Mouse (Mus musculus) right cerebral cortex, postnatal 36 days (tissue): ENCODE results near the gene Slc12a1.

Experiments used
- DNase-seq, 2 experiments: peaks; one replicate each; pipeline ENCODE4 v3.0.0; 2022; ENCODE audit warnings: low spot score in 2 of 2, mixed read lengths in 1 of 2

The Slc12a1 gene

DNA sequence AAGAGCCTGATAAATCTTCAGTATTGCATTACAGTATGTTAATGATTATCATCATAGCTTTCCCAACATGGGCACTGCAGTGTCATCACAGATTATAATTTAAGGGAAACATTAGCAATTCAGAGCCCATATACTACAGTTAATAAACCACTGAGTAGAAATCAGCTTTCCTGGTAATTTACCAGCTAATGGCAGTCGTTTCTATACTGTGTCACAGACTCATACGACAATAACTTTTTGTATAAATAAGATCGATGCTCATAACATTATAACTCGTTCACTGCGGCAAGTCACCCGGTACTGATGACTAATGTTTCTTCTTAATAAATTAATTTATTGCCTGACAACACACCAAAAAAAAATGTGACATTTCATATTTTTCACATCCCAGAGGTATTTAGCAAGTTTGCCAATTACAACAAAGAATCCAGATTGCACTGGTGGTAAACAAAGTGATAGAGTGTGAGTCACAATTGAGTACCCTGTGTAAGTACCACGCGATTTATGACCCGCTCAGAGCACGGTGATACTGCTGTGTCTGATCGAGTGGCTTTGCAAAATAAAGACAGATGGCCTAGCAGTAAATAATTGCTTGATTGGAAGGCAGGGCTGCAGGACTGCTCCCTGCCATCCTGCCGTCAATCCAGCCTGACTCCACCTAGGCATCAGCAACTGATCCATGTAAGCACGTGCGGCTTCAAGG, 56.7 kb downstream of the Slc12a1 start:
- no peak for DNase-seq

DNA sequence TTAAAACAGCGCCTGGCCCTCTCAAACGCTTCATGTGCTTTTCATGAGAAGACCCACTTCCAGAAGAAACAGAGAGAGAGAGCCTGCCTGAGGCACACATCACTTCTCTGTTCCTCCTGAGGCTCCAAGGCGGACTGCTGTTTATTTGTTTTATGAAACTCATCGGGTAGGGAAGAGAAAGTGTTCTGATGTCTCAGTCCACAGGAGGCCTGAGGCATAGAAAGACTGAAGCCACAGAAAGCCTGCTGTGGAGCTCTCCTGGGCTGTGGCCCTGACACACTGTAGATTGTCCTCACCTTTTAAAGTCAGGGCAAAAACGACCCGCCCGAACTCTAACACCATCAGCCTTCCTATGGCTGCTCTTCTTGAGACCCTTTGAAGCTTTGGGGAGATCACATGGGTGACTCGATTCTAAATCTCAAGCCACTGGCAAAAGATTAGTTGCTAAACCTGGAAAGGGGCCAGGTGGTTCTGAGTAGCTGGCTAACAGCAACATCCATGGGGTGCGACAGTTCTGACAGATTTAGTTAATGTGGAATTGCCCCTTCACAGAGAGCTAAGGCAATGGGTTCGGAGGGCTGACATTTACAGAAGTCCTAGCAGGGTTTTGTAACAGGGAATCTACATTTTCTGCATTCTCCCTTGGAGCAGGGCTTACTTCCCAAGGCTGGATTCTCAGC, 59.7 kb downstream of the Slc12a1 start:
- DNase-seq = no peak

DNA sequence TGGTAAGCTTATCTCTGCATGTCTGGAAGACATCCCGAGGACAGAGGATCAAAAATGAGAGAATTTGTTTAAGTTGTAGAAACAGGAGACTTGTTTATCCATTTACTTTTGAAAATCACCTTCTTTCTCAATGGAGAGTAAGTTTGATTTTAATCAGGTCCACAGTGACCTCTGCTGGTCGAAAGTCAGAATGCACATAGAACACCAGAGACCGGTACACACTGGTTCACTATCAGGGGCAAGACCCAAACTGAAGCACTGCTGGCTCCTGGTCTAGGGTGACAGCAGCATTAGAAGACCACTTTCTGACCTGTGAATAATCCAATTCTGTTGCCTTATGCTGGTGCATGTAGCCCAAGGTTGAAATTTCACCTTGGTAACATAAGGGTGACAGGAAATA, 62.3 kb downstream of the Slc12a1 start:
- peak; percentile 26 to 28 for DNase-seq

DNA sequence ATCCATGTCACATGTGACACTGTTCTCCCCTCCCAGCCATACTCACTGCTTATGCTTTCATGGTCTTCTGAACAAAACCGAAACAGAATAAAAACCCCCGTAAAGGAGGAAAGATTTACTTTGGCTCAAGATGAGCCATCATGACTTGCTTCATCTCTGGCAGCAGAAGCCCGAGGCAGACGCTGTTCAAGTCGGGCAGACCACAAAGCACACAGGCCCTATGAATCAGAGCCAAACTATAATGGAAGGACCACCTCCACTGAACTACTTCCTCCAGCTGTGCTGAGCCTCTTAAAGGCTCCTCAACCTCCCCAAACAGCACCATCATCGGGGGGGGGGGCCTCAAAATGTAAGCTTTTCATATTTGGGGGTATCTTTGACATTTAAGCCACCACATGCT, 65.0 kb downstream of the Slc12a1 start:
- DNase-seq = no peak

DNA sequence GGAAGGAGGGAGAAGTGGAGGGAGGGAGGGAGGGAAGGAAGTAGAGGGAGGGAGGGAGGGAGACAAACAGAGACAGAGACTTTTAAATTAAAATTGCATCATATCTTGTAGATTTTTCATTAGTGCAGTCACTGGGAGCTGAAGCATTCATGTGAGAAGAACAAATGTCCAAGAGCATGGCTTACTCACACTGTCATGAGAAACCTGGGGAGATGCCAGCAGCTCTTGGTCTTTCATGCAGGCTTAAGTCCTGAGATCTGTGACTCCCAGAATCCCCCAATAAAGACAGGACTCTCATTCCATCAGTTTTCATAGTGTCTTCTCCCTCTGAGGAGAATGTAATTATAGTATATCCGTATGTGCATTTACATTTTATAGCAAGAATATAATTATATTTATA, 66.3 kb downstream of the Slc12a1 start:
- DNase-seq = no peak

DNA sequence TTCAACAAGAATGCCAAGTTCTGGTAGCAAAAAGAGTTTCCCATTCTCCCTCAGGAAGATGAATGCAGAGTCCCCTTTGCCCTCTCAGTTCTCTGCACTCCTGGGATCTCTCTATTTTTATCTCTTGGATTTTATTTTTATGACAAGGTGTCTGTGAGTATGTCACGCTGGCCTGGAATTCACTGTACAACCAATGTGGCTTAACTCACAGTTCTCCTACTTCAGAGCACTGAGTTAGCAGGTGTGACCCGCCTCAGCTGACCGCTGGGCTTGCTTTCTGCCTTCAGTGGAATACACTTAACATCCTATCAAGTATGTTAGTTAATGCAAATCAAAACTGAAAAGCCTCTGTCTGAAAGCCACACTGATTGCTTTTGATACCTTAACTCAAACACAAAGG, 67.0 kb downstream of the Slc12a1 start:
- DNase-seq = no peak

DNA sequence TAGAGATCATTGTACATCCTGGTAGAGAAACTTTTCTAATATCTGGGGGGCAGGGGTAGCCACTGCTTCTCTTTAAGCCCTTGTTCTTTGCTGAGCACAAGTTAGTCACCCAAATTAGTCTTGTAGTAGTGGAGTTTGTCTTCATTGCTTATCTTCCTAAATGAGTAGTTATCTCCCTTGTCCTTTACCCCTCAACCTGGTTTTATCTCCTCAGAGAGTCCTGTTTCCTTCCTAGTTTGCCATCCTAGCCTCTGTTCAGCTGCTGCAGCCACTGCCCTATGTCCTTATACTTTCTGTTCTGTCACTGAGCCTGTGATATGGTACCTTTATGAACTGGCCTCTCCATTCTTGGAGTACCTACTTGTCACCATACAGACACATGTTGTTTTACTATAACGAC, 69.4 kb downstream of the Slc12a1 start:
- no peak for DNase-seq

DNA sequence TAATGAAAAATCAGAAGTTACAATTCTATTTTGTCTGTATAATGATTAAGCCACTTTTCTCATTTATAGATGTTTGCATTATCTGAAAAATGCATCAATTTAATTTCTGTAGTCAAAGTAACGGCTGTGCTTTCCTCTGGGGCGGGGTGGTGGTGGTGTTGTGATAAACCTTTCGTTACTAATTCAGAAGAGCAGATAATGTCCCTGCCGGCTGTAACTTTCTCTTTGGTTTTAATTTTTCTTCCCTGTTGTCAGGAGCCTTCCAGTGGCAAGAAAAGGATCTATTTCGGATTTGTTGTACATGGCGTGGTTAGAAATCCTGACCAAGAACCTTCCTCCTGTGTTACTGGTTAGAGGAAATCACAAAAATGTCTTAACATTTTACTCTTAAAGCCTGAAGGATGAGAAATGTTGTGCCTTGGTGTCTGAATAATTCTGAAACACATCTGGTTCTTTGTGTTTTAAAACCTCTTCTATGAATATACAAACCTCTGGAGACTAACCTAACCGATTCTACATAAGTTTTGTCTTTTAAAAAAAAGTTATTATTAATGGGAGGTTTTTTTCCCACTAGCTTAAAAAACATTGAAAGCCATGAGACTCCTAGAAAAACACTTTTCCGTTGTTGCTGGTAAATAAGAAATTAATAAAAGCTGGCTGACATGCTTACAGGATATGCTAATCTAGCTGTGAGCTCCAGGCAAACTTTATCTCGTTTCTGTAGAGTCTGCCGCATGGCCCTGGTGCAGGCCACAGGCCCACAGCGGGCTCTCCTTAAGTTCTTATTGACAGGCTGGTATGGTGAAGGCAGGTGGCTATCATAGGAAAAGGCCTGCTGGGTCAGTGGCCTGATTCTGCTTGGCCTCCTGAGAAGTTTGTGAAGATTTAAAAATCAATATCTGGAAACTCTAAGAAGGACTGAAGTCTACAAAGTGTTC, 76.4 kb downstream of the Slc12a1 start:
- no peak for DNase-seq

DNA sequence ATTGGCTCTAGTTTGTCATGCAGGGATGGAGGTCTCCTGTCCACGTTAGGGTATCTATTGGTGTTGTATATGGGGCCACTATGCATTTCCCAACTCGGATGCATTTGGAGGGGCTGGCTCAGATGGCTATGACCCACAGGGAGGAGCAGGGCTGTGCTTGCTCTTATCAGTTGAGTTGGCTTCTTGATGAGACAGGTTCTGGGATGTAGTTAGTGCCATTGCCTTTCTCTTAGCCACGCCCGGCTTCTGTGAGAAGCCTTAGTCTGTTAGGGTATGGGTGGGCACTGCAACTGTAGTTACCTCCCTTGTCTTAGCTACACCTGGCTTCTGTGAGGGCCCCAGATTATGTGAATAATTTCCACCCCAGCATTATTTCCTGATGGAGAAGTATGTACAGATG, 79.9 kb downstream of the Slc12a1 start:
- no peak for DNase-seq

DNA sequence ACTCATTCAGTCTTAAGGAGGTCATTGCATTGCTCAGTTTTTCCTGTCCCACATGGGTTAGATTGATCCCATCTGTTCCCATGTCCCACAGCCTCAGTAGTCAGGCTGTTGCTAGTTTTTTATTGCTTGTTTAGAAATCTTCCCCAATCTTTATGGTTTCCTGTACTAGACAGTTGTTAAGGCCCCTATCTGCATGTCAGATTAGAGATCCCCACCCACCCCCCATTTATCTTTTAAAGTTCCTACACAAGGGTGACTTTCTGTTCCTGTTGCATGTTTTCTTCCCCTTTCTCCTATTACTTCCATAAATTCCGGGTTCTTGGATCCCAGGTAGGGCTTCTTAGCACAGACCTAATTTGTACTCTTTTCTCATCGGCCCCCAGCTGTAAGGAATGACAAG, 81.2 kb downstream of the Slc12a1 start:
- no peak for DNase-seq

DNA sequence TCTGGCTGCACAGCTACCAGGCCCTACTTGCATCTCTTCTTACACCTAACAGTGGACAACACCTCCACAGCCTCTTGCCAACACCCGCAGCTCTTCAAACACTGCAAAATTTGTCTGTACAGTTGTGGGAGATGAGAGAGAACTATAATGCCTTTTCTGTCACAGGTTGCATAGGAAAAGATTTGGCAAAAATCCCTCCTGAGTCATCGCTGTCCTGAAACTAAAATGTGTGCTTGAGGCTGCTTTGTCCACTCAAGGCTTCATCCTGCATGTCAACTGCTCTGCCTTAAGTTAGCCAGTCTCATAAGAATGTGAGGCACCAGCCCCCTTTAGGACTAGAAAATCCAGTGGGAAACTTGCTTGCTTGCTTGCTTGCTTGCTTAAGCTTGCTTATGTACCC, 81.7 kb downstream of the Slc12a1 start:
- no peak for DNase-seq

DNA sequence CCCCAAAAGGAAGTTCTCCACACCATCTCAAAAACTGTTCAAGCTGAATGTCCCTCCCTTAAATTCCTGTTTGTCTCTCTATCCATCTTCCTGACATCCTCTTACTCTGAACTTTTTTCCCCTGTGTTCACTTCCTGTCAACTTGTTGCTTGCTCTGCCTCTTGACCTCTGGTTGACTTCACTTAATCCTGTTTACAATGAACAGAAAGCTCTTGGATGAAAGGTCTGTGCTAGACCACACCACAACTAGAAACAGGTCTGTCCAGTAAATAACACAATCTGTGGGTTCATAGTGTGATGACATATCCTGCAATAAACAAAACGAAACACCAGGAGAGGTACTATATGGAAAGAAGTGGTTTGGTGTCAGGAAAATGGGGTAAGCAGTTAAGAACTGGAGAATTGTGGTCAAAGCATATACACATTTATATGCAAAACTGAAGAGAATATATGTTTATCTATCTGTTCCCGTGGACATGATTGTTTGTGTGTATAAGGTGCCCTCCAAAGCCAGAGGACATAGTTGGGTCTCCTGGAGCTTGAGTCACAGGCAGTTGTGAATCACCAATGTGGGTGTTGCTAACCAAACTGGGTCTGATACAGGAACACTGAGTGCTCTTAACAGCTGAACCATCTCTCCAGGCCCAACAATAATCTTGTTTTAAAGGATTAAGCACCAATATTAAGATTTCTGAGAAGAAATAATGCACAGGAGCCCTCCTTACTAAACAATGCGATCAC, 93.4 kb downstream of the Slc12a1 start:
- DNase-seq = no peak

DNA sequence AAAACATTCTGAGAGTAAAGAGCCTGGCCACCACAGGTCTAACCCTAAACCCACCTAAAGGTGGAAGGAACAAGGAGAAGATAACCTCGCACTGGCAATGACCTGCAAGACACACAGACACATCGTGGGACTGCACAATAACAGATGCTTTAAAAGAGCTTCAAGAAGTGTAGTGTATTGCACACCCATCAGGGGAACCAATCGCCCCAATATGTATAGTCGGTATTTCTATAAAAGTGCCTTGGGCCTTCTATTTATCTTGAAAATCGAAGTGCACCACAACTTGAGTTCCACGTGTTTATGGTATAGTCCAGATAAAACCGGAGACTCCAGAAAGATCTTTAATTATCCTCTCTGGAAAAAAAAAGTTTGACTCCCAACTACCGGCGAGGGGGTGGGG, 94.4 kb downstream of the Slc12a1 start:
- DNase-seq = no peak

DNA sequence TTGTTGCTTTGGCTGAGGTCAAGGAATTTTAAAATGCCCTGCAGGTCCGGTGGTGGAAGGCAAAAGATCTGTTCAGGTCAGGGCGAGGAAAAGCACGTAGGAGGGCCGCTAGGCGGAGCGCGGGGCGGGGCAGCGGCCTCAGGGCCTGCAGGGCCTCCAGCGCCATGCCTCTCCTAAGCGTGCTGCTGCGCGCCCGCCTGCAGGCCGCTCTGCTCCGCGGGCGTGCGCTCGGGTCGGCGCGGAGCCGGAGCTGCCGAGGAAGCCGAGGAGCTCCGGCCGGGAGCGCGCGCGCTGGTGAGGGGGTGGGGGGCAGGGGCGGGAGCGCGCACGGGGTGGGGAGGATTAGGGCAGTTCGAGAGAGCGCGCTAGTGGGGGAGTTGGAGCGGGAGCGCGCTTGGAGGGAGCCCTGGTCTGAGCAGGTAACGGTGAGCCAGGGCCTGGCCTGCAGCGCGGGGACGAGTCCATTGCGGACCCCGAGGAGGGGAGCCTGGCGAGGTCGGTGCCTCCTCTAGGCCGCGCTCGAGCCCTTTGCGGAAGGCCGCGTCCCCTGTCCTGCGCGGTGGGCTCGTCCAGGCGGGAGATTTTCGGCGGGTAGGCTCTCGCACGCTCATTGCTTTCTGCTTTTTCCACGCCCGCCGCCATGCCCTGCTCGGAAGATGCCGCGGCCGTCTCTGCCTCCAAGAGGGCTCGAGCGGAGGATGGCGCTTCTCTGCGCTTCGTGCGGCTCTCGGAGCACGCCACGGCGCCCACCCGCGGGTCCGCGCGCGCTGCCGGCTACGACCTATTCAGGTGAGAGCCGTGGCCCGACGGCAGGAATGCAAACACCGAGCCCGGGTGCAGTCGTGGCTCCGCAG, 95.0 kb downstream of the Slc12a1 start, which contains the start of gene Dut:
Gene Dut, plus strand, starts transcription at position 83 of the 854 bp plus-strand sequence.
- peak; percentile 84 to 89 for DNase-seq

DNA sequence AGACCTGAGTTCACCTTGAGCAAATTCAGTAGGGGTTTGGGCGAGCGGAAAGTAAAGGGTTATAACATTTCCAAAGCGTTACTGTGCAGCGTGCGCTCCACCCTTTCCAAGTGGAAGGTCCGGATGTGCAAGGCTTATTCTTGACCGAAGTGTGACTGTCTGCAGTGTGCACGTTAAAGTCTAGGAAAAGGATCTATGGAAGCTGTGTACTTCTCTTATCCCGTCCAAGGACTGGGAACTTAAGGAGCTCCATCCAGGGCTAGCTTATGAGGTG, 95.6 kb downstream of the Slc12a1 start:
- no peak for DNase-seq

DNA sequence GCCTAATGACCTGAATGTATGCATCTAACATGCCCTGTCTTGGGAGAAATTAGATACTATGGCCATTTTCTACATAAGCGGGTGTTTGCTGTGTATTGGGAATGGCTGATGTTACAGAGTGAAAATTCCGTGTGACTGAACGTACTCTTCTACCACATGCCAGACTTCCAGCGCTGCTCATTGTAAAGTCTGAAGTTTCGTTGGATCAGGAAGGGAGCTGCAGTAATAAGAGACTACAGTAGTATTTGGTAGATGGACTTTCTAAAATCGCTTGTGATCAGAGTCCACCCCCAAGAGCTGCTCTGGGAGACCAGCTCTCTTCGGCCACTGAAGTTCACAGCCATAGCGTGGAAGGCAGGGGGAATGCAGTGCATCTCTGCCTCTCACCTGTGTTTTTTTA, 96.0 kb downstream of the Slc12a1 start:
- no peak for DNase-seq

DNA sequence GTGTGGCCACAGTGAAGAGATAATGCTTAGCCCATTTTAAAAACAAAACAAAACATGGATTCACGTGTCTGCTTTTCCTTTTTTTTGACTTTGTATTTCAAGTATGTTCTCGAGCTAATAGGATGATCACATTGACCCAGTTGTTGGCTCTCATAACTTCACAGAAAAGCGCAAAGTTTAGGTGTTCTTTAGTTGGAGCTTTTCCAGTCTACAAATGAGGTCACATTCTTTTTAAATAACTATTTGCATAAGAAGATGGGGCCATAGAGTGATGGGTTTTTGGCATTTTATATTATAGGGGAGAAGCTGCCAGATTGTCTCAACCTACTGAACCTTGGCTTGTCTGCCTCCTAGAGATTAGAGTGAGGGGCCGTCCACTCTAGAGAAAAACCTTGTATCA, 97.0 kb downstream of the Slc12a1 start:
- no peak for DNase-seq

DNA sequence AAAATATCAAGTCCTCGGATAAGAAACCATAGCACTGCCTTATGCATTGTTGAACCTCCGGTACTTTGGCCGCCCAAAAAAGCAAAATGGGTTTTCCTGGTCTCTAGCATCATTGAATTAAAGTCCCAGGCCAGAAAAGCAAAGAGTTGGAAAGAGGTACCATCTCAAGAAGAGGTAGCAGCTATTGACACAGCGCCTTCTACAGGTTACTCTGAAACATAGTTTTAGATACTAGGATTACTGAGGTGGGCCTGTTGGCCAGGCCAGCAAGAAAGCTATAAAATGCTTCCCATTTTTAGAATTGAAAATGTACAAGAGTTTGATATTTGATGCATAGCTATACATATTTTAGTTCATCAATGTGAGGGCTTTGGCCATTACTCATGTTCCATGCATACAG, 97.6 kb downstream of the Slc12a1 start:
- DNase-seq = no peak

DNA sequence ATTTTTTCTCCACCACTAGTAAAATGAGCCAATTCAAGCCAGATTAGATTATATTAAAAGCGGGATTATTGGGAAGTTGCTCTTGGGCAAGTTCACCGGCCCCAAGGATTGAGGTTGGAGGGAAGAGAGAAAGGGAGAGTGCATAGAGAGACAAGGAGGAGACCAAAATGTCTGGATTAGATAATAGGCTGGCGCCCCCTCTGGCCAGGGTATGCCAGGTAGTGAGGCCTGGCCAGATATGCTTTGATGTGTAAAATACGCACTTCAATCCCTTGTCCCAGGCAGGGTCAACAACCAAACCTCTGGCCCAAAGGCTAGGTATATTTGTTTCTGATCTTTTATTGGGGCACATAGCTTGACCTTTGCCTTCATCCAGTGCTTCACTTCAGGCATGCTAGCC, 99.5 kb downstream of the Slc12a1 start:
- DNase-seq = no peak

DNA sequence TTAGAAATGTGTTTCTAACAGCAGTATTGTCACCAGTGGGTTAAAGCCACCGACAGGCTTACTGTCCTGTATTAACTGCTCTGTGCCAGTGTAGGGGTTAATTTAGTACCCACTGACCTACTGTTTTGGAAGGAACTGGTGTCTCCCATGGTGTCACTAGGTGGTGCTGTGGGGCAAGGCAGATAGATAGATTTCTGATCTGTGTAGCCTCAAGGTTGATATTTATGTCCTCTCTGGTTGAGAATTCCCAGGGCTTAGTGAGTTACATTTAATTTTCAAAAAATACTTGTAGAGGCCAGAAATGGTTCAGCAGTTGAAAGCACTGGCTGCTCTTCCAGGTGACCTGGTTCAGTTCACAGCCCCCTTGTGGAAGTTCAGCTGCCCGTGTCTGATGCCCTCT, 100.0 kb downstream of the Slc12a1 start:
- no peak for DNase-seq

DNA sequence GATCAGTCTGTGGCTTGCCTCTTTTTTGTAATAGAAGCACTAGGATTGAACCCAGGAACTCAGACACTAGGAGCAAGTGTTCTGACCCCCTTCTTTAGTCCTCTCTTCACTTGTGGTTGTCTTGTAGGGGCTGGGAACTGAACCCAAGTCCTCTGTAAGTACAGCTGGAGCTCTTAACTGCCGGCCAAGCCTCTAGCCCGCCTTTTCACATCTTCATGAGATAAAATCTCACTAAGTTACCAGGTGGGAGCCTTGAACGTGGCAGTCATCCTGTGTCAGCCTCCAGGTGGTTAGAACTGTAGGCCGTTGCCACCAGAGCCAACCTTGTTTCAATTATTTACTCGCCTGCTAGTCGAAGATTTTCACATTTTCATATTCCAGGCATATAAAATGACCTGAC, 101.4 kb downstream of the Slc12a1 start:
- no peak for DNase-seq
